Mouse (Mus musculus) thymus, postnatal 36 days (tissue): ENCODE results near the gene Krt73.
A peak's percentile ranks its signal among the peaks of the same experiment; 100 is the strongest.

Source experiments
- DNase-seq, 2 experiments: peaks; one replicate each; pipeline ENCODE4 v3.0.0; 2022; ENCODE audit warnings: mixed read lengths in 2 of 2

Gene Krt73

GRCm38 (mm10) chr15:101802296-101802835 lies at the start of gene Krt73:
TSS of gene Krt73 (minus strand) at chr15:101802346.
- no peak for DNase-seq

GRCm38 (mm10) chr15:101850694-101851093 lies 48.5 kb upstream of the Krt73 start, which contains the start of gene Krt1:
TSS of gene Krt1 (minus strand) at chr15:101850794.
- no peak for DNase-seq

GRCm38 (mm10) chr15:101845971-101846403 lies 43.8 kb upstream of the Krt73 start:
- DNase-seq, result peak; percentile 42 to 51

- no peak for DNase-seq
Observed at GRCm38 (mm10) chr15:101843192-101843591, 41.0 kb upstream of the Krt73 start.

- no peak for DNase-seq
Observed at GRCm38 (mm10) chr15:101834784-101835328, 32.7 kb upstream of the Krt73 start.

- no peak for DNase-seq
Observed at GRCm38 (mm10) chr15:101833131-101833530, 31.0 kb upstream of the Krt73 start.

GRCm38 (mm10) chr15:101829441-101829840 lies 27.3 kb upstream of the Krt73 start:
- DNase-seq, result no peak

- DNase-seq, result no peak
Observed at GRCm38 (mm10) chr15:101821786-101822185, 19.6 kb upstream of the Krt73 start.

GRCm38 (mm10) chr15:101817875-101818274 lies 15.7 kb upstream of the Krt73 start, which contains the start of gene Krt2:
TSS of gene Krt2 (minus strand) at chr15:101818169.
- no peak for DNase-seq

- DNase-seq, result no peak
Observed at GRCm38 (mm10) chr15:101803052-101803822, 1.1 kb upstream of the Krt73 start.

- DNase-seq, result no peak
Observed at GRCm38 (mm10) chr15:101790867-101791266, 11.3 kb downstream of the Krt73 start.

- no peak for DNase-seq
Observed at GRCm38 (mm10) chr15:101786360-101786759, 15.8 kb downstream of the Krt73 start, which contains the start of gene Krt72. TSS of gene Krt72 (minus strand) at chr15:101786460.

GRCm38 (mm10) chr15:101773420-101773819 lies 28.7 kb downstream of the Krt73 start:
- DNase-seq, result no peak

GRCm38 (mm10) chr15:101772711-101773081 lies 29.4 kb downstream of the Krt73 start:
- DNase-seq, result peak; percentile 63 to 76

- DNase-seq, result no peak
Observed at GRCm38 (mm10) chr15:101772080-101772710, 30.0 kb downstream of the Krt73 start.

GRCm38 (mm10) chr15:101770226-101770625 lies 31.9 kb downstream of the Krt73 start:
- DNase-seq, result no peak
